Mouse (Mus musculus): Measurements from ENCODE around the gene Kcne1.

DNA sequence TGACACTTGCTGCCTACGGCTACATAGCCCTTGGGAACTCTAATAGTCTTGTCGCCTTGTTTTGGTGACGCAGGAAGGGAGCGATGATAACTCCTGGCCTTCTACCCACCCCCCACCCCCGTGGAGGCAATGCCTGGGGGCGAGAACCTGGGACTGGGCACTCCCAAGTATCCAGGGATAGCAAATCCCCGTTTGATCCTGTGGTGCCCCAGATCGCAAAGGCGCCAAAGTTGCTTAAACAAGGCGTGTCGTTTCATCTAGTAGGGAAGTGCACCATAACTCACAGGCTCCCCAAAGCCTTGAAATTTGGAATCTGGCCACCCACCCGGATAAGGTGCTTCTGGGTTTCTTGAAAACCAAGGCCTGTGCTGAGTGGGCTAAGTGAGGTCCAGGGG, 57.9 kb downstream of the Kcne1 start:
- TF ChIP-seq POLR2A (IDR thresholded peaks at IDR 0.05; ENCODE audit: borderline replicate concordance, extremely low read depth, insufficient read depth, insufficient read length, poor library complexity, severe bottlenecking), result no peak
- no peak for TF ChIP-seq CTCF (IDR thresholded peaks at IDR 0.05; ENCODE audit: borderline replicate concordance, extremely low read depth, insufficient read depth, insufficient read length)
